ENCODE assay signal across 16 mouse cellular contexts in the genomic region with DNA sequence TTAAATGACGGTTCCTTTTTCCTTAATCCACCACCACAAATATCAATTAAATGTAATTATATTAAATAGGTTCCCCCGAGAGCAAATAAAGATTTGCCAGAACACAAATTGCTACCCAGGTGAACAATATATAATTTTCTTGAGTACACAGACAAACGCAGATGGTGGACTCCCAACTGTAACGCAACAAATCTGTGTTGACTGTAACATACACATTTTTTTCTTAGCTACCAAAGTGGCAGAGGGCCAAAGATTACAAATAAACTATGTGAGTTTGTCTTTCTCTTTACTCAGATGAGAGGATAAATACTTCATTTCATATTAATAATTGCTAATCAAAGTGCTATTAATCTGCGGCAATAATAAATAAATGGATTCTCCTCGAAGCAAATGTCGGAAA.
DNase-seq lines count a peak whose midpoint lies in the region; ATAC-seq and TF ChIP-seq lines count a peak whose summit lies in the region.
"Had no signal": no experiment of that assay in that cellular context is flagged by ENCODE, and none has a peak within 500 bp of the region (broad histone marks: within the 10 kb centered on the region; RNA-seq: fewer than 3 reads in every experiment).

No protein-coding gene starts in this region.

- H3K9me3 ChIP-seq in forebrain, embryonic 14.5 days (replicated peaks; ENCODE audit: control insufficient read depth, low read length), result no peaks in the 10 kb centered on the region
- no peaks in the 10 kb centered on the region for H3K9me3 ChIP-seq in forebrain, embryonic 10.5 days
- H3K9me3 ChIP-seq in lung, embryonic 14.5 days (ENCODE audit: low read depth, low read length), result no peaks in the 10 kb centered on the region
- H3K9me3 ChIP-seq in embryonic facial prominence, embryonic 14.5 days (ENCODE audit: control insufficient read depth, low read length), result no peaks in the 10 kb centered on the region
- H3K9me3 ChIP-seq: forebrain, embryonic 13.5 days; heart, embryonic 12.5 days; hindbrain, embryonic 15.5 days had no signal

- no peak overlapping the region for H3K4me3 ChIP-seq in forebrain, embryonic 14.5 days (ENCODE audit: low read depth, low read length)
- H3K4me3 ChIP-seq in forebrain, embryonic 10.5 days, result no peak overlapping the region
- H3K4me3 ChIP-seq in lung, embryonic 14.5 days (ENCODE audit: low read depth, low read length), result no peak overlapping the region
- no peak overlapping the region for H3K4me3 ChIP-seq in lung, adult 2 months (replicated peaks; ENCODE audit: extremely low read depth, low read depth, low read length)
- H3K4me3 ChIP-seq in embryonic facial prominence, embryonic 14.5 days (ENCODE audit: low read depth, low read length), result no peak overlapping the region
- H3K4me3 ChIP-seq: forebrain, embryonic 13.5 days; gastrocnemius, adult 2 months; heart, embryonic 12.5 days; hindbrain, embryonic 15.5 days had no signal

- ATAC-seq in forebrain, embryonic 14.5 days, result no peak
- no peak for ATAC-seq in lung, embryonic 14.5 days (ENCODE audit: insufficient read depth)
- no peak for ATAC-seq in embryonic facial prominence, embryonic 14.5 days (ENCODE audit: low read depth)
- ATAC-seq: activated CD4-positive, CD25-positive, alpha-beta regulatory T cell, adult 4 months; forebrain, embryonic 13.5 days had no signal

- no peak for TF ChIP-seq POLR2A in lung, adult 2 months (IDR thresholded peaks at IDR 0.05; ENCODE audit: borderline replicate concordance, extremely low read depth, low read depth, low read length)

- no peaks in the 10 kb centered on the region for H3K27me3 ChIP-seq in forebrain, embryonic 14.5 days (replicated peaks; ENCODE audit: control insufficient read depth, insufficient read depth, low read length)
- H3K27me3 ChIP-seq in forebrain, embryonic 10.5 days (ENCODE audit: poor library complexity, severe bottlenecking), result no peaks in the 10 kb centered on the region
- H3K27me3 ChIP-seq in lung, embryonic 14.5 days (ENCODE audit: insufficient read depth, low read length), result no peaks in the 10 kb centered on the region
- no peaks in the 10 kb centered on the region for H3K27me3 ChIP-seq in embryonic facial prominence, embryonic 14.5 days (replicated peaks; ENCODE audit: control insufficient read depth, insufficient read depth, low read length)
- H3K27me3 ChIP-seq: forebrain, embryonic 13.5 days; heart, embryonic 12.5 days; hindbrain, embryonic 15.5 days had no signal

- peak; percentile 51 for DNase-seq in forebrain, embryonic 14.5 days (ENCODE audit: low spot score)
- DNase-seq in forebrain, embryonic 10.5 days (ENCODE audit: extremely low spot score, low spot score), result no peak
- peak; percentile 74 for DNase-seq in lung, embryonic 14.5 days
- no peak for DNase-seq in lung, adult 2 months
- DNase-seq in embryonic facial prominence, embryonic 14.5 days (ENCODE audit: low spot score), result peak; percentile 72
- no peak for DNase-seq in spleen, postnatal 10 days (ENCODE audit: low spot score in 2 of 2)
- no peak for DNase-seq in Muller cell, postnatal 12 days (ENCODE audit: inconsistent ontology term)
- DNase-seq: adrenal gland, postnatal 25 days; cerebellum, adult 2 months; gastrocnemius, adult 2 months; gastrocnemius, postnatal 25 days; heart, postnatal 36 days had no signal

- WGBS in forebrain, embryonic 14.5 days, result 72% methylated on average over 7 of the region's 7 CpGs
- 91% methylated on average over 7 of the region's 7 CpGs for WGBS in forebrain, embryonic 10.5 days
- 41% methylated on average over 7 of the region's 7 CpGs for WGBS in lung, embryonic 14.5 days
- WGBS in lung, adult 2 months, result 60% methylated on average over 7 of the region's 7 CpGs
- 37% methylated on average over 7 of the region's 7 CpGs for WGBS in embryonic facial prominence, embryonic 14.5 days

- TF ChIP-seq CTCF in lung, embryonic 14.5 days (IDR thresholded peaks at IDR 0.05; ENCODE audit: low read depth), result no peak
- no peak for TF ChIP-seq CTCF in lung, adult 2 months (IDR thresholded peaks at IDR 0.05; ENCODE audit: insufficient read depth, low read length)

- peaks cover 4% of the 10 kb centered on the region; the same call in 1 of the 2 replicates for H3K4me1 ChIP-seq in forebrain, embryonic 14.5 days (ENCODE audit: control insufficient read depth, insufficient read depth, low read length)
- peaks cover 5% of the 10 kb centered on the region; the same call in 1 of the 2 replicates for H3K4me1 ChIP-seq in forebrain, embryonic 10.5 days
- H3K4me1 ChIP-seq in lung, embryonic 14.5 days (ENCODE audit: insufficient read depth), result 0 out of 2 replicates have a peak, but pooled peaks cover 2% of the 10 kb centered on the region
- no peaks in the 10 kb centered on the region; the same call in 1 of the 2 replicates for H3K4me1 ChIP-seq in lung, adult 2 months (ENCODE audit: control insufficient read depth, insufficient read depth, low read length)
- H3K4me1 ChIP-seq in embryonic facial prominence, embryonic 14.5 days (ENCODE audit: control insufficient read depth, insufficient read depth, low read length), result peaks cover 23% of the 10 kb centered on the region
- H3K4me1 ChIP-seq: heart, embryonic 12.5 days; hindbrain, embryonic 15.5 days had no signal

- H3K4me2 ChIP-seq in forebrain, embryonic 14.5 days (ENCODE audit: low read length), result no peak overlapping the region
- H3K4me2 ChIP-seq in lung, embryonic 14.5 days, result peak overlapping the region; percentile 2; the same call in 1 of the 2 replicates
- no peak overlapping the region for H3K4me2 ChIP-seq in embryonic facial prominence, embryonic 14.5 days (ENCODE audit: low read depth, low read length)
- H3K4me2 ChIP-seq: forebrain, embryonic 13.5 days; heart, embryonic 12.5 days; hindbrain, embryonic 15.5 days had no signal

- no peaks in the 10 kb centered on the region for H3K36me3 ChIP-seq in forebrain, embryonic 14.5 days (ENCODE audit: control insufficient read depth, insufficient read depth, low read length)
- no peaks in the 10 kb centered on the region for H3K36me3 ChIP-seq in forebrain, embryonic 10.5 days (replicated peaks)
- no peaks in the 10 kb centered on the region for H3K36me3 ChIP-seq in lung, embryonic 14.5 days (ENCODE audit: insufficient read depth)
- H3K36me3 ChIP-seq in embryonic facial prominence, embryonic 14.5 days (ENCODE audit: control insufficient read depth, insufficient read depth, low read length), result no peaks in the 10 kb centered on the region
- H3K36me3 ChIP-seq: heart, embryonic 12.5 days; hindbrain, embryonic 15.5 days had no signal

- H3K27ac ChIP-seq in forebrain, embryonic 14.5 days (ENCODE audit: low read depth, low read length), result no peak overlapping the region
- no peak overlapping the region for H3K27ac ChIP-seq in forebrain, embryonic 10.5 days
- no peak overlapping the region for H3K27ac ChIP-seq in lung, embryonic 14.5 days (ENCODE audit: low read depth)
- no peak overlapping the region for H3K27ac ChIP-seq in embryonic facial prominence, embryonic 14.5 days (replicated peaks; ENCODE audit: low read depth, low read length)
- H3K27ac ChIP-seq: forebrain, embryonic 13.5 days; gastrocnemius, adult 2 months; hindbrain, embryonic 15.5 days had no signal

- no peak overlapping the region for H3K9ac ChIP-seq in forebrain, embryonic 14.5 days (ENCODE audit: low read length)
- H3K9ac ChIP-seq in lung, embryonic 14.5 days, result no peak overlapping the region
- no peak overlapping the region for H3K9ac ChIP-seq in embryonic facial prominence, embryonic 14.5 days (ENCODE audit: low read depth, low read length)
- H3K9ac ChIP-seq: forebrain, embryonic 13.5 days; heart, embryonic 12.5 days; hindbrain, embryonic 15.5 days had no signal

Comparison
In these comparisons a context has a peak if more than half of its experiments do, and no peak if none do; other contexts are left out.
1. DNase-seq: peak in forebrain, embryonic 14.5 days (single experiment), lung, embryonic 14.5 days (single experiment) and embryonic facial prominence, embryonic 14.5 days (single experiment); none in forebrain, embryonic 10.5 days (single experiment), lung, adult 2 months (single experiment), spleen, postnatal 10 days (0 of 2) and Muller cell, postnatal 12 days (single experiment).